Mouse (Mus musculus) bone marrow macrophage, adult 2 months (primary cell): ENCODE results near the gene Dclk3.

Experiments
- CTCF ChIP-seq: IDR thresholded peaks from 2 replicates; pipeline ENCODE4 v1.5.1; 2012; ENCODE audit warnings: low read depth, mild to moderate bottlenecking, low read length, moderate library complexity
- POLR2A ChIP-seq: IDR thresholded peaks from 2 replicates; pipeline ENCODE4 v1.6.1; 2012; ENCODE audit warnings: mild to moderate bottlenecking, low read depth, low read length, borderline replicate concordance

DNA sequence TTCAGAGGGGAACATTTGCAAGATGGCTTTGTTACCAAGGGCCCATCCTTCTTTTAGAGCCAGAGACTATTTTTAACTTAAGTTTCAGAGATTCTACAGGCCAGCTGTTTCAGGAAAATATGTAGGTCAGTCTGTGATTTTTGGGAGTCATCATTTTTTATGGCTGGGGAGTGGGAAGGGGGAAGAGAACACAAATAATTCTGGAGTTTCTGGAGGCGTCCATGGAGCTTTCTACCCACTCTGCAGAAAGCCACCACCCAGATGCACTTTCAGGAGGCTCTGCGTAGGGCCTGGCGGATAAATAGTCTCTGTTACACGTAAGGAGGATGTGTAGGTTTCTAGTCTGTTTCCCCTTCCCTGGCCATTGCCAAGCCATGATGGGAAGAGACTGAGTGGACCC is 38.8 kb upstream of the Dclk3 start:
- TF ChIP-seq CTCF (no peak), POLR2A (no peak)
